Mouse (Mus musculus) mesoderm, embryonic 11.5 days (tissue): ENCODE measurements around the gene Metrn.

ENCODE experiments used
- DNase-seq: peaks from one replicate; pipeline ENCODE4 v3.0.0-alpha.2; 2012; ENCODE audit warnings: low read depth, low spot score

Gene Metrn

GRCm38 (mm10) chr17:25796951-25797369 is at the start of gene Metrn:
Metrn (minus strand) TSS chr17:25797136.
- DNase-seq = peak; percentile 92

- peak; percentile 92 for DNase-seq
Observed at GRCm38 (mm10) chr17:25844396-25844901, 47.5 kb upstream of the Metrn start, which contains the start of gene Rhot2. Rhot2 (minus strand) TSS chr17:25844851.

GRCm38 (mm10) chr17:25843636-25844395 is 46.9 kb upstream of the Metrn start:
- no peak for DNase-seq

GRCm38 (mm10) chr17:25843122-25843521 is 46.2 kb upstream of the Metrn start:
- no peak for DNase-seq

- no peak for DNase-seq
Observed at GRCm38 (mm10) chr17:25842509-25842908, 45.6 kb upstream of the Metrn start.

GRCm38 (mm10) chr17:25841117-25841880 is 44.4 kb upstream of the Metrn start, which contains the start of gene Gm20683:
Gm20683 (minus strand) TSS chr17:25841763.
- no peak for DNase-seq

GRCm38 (mm10) chr17:25840519-25840918 is 43.6 kb upstream of the Metrn start:
- no peak for DNase-seq

- no peak for DNase-seq
Observed at GRCm38 (mm10) chr17:25839455-25840235, 42.7 kb upstream of the Metrn start.

- DNase-seq = no peak
Observed at GRCm38 (mm10) chr17:25838904-25839303, 42.0 kb upstream of the Metrn start.

GRCm38 (mm10) chr17:25837533-25837932 is 40.6 kb upstream of the Metrn start:
- DNase-seq = peak; percentile 56

- DNase-seq = peak; percentile 61
Observed at GRCm38 (mm10) chr17:25837076-25837410, 40.1 kb upstream of the Metrn start, which contains the start of gene Rhbdl1. Rhbdl1 (minus strand) TSS chr17:25837295.

- no peak for DNase-seq
Observed at GRCm38 (mm10) chr17:25836397-25837075, 39.6 kb upstream of the Metrn start.

- DNase-seq = no peak
Observed at GRCm38 (mm10) chr17:25835816-25836215, 38.9 kb upstream of the Metrn start.

- DNase-seq = no peak
Observed at GRCm38 (mm10) chr17:25835301-25835700, 38.4 kb upstream of the Metrn start.

GRCm38 (mm10) chr17:25834595-25835222 is 37.8 kb upstream of the Metrn start:
- no peak for DNase-seq

- no peak for DNase-seq
Observed at GRCm38 (mm10) chr17:25833961-25834594, 37.1 kb upstream of the Metrn start.

- DNase-seq = peak; percentile 94
Observed at GRCm38 (mm10) chr17:25833291-25833663, 36.3 kb upstream of the Metrn start, which contains the start of gene Stub1. Stub1 (minus strand) TSS chr17:25833404.

GRCm38 (mm10) chr17:25832436-25833290 is 35.7 kb upstream of the Metrn start:
- peak; percentile 99 for DNase-seq
